Mouse (Mus musculus) heart, embryonic 13.5 days (tissue): Measurements from ENCODE around the gene Snrpg. TPM values are rescaled to one million over a fixed set of nuclear protein-coding genes. Genes with fewer than 3 reads are reported as not detected.
"Not testable (repeated sequence)": the region's sequence is repeated elsewhere in the genome, so short reads cannot be mapped to it uniquely, and the experiment has no call there.

Experiments
- ATAC-seq: fragments of 200-750 bp; cut with Nextera tagmentation; 2 replicates; pipeline ENCODE4 v1.8.0; 2017; ENCODE audit warnings: moderate TSS enrichment; ENCODE audit not compliant: insufficient number of reproducible peaks, low FRiP score, low TSS enrichment; ENCODE audit errors: extremely low read depth
- H3K27ac ChIP-seq: fragments of 300-500 bp; sonication (generic); replicated peaks from 2 replicates; pipeline ENCODE4 v1.5.1; 2015; ENCODE audit warnings: moderate library complexity, mild to moderate bottlenecking, inconsistent platforms
- H3K27me3 ChIP-seq: fragments of 300-500 bp; sonication (generic); replicated peaks from 2 replicates; pipeline ENCODE4 v1.6.1; 2015; ENCODE audit warnings: mild to moderate bottlenecking, inconsistent platforms
- H3K36me3 ChIP-seq: fragments of 300-500 bp; sonication (generic); 2 replicates; pipeline ENCODE4 v1.6.1; 2015; ENCODE audit warnings: mild to moderate bottlenecking, inconsistent platforms
- H3K4me1 ChIP-seq: fragments of 300-500 bp; sonication (generic); 2 replicates; pipeline ENCODE4 v1.6.1; 2015; ENCODE audit warnings: inconsistent platforms
- H3K4me2 ChIP-seq: fragments of 300-500 bp; sonication (generic); 2 replicates; pipeline ENCODE4 v1.6.1; 2015; ENCODE audit warnings: inconsistent platforms, mild to moderate bottlenecking, moderate library complexity
- H3K4me3 ChIP-seq: fragments of 300-500 bp; sonication (generic); 2 replicates; pipeline ENCODE4 v1.5.1; 2015; ENCODE audit warnings: moderate library complexity, mild to moderate bottlenecking, inconsistent platforms
- H3K9ac ChIP-seq: fragments of 300-500 bp; sonication (generic); 2 replicates; pipeline ENCODE4 v1.6.1; 2015; ENCODE audit warnings: inconsistent platforms, mild to moderate bottlenecking, moderate library complexity
- H3K9me3 ChIP-seq: fragments of 300-500 bp; sonication (generic); 2 replicates; pipeline ENCODE4 v1.6.1; 2016; ENCODE audit warnings: inconsistent platforms
- WGBS: fragments of 180-500 bp; shearing (Covaris S2); methylation state at CpG from one replicate; pipeline ENCODE4 v1.1.7; 2015; ENCODE audit warnings: mixed read lengths; 5-methylcytosine and 5-hydroxymethylcytosine counted together
- polyA plus RNA-seq: library from polyadenylated mRNA; unstranded; fragments of >200 nt; fragmentation: Nextera tagmentation; extraction: Ambion mirVana; gene quantifications from 2 replicates; pipeline ENCODE4 v1.2.1, GENCODE M21; 2015

Gene Snrpg
- polyA plus RNA-seq, 1 experiment from 2014 or later: 315 TPM

GRCm38 (mm10) chr6:86368479-86368878 lies 2.6 kb upstream of the Snrpg start:
- peaks cover 33% of the 10 kb centered on the region for H3K4me1 ChIP-seq
- no peak for ATAC-seq
- WGBS: 94% methylated on average over 5 of the region's 5 CpGs
- no peaks in the 10 kb centered on the region for H3K9me3 ChIP-seq
- H3K36me3 ChIP-seq: peaks cover 23% of the 10 kb centered on the region
- H3K27ac ChIP-seq: no peak overlapping the region
- H3K4me3 ChIP-seq: no peak overlapping the region
- H3K4me2 ChIP-seq: no peak overlapping the region
- H3K27me3 ChIP-seq: no peaks in the 10 kb centered on the region
- no peak overlapping the region for H3K9ac ChIP-seq

GRCm38 (mm10) chr6:86370093-86370713 lies 901 bp upstream of the Snrpg start:
- peak overlapping the region; percentile 98 for H3K4me3 ChIP-seq
- peak overlapping the region; percentile 89 for H3K27ac ChIP-seq
- H3K9me3 ChIP-seq: no peaks in the 10 kb centered on the region
- 55% methylated on average over 3 of the region's 3 CpGs for WGBS
- no peak for ATAC-seq
- peaks cover 30% of the 10 kb centered on the region for H3K36me3 ChIP-seq
- peak overlapping the region; percentile 96 for H3K9ac ChIP-seq
- peak overlapping the region; percentile 95 for H3K4me2 ChIP-seq
- H3K4me1 ChIP-seq: peaks cover 33% of the 10 kb centered on the region
- H3K27me3 ChIP-seq: no peaks in the 10 kb centered on the region

GRCm38 (mm10) chr6:86371340-86371911 lies 322 bp downstream of the Snrpg start:
- Histone ChIP-seq H3K9ac (peak overlapping the region; percentile 96), H3K4me1 (peaks cover 28% of the 10 kb centered on the region), H3K4me3 (peak overlapping the region; percentile 98), H3K9me3 (no peaks in the 10 kb centered on the region), H3K27ac (peak overlapping the region; percentile 89), H3K4me2 (peak overlapping the region; percentile 95), H3K27me3 (no peaks in the 10 kb centered on the region), H3K36me3 (peaks cover 35% of the 10 kb centered on the region)
- under 1% methylated on average over 50 of the region's 50 CpGs for WGBS
- ATAC-seq: peak; percentile 90

DNA sequence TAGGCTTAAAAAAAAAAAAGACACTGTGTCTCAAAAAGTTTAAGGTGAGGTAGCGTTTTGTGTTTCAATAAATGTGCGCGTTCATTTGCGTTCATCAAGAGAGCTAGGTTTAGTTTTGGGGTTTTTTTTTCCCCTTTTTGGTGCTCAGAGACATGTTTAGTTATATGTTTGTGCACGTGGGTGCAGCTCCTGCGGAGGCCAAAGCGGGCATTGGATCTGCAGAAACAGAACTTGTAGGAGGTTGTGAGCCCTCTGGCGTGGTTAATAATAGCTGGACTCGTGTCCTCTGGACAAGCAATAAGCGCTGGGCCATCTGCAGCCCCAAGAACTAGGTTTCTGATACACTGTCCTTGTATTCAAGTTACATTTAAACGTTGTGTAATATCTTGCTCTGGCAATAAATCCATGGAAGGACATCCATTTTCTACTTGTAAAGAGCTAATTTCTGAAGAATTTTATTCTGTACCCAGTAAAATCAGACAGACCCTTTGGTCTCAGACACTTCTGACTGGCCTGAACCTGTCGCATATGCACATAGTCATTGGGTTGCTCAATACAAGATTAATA lies 929 bp downstream of the Snrpg start:
- Histone ChIP-seq H3K27ac (peak overlapping the region; percentile 89), H3K9ac (peak overlapping the region; percentile 96), H3K4me1 (peaks cover 21% of the 10 kb centered on the region), H3K4me3 (peak overlapping the region; percentile 98), H3K36me3 (peaks cover 41% of the 10 kb centered on the region), H3K9me3 (no peaks in the 10 kb centered on the region), H3K27me3 (no peaks in the 10 kb centered on the region), H3K4me2 (peak overlapping the region; percentile 95)
- 4% methylated on average over 12 of the region's 12 CpGs for WGBS
- no peak for ATAC-seq

GRCm38 (mm10) chr6:86373556-86373955 lies 2.5 kb downstream of the Snrpg start:
- Histone ChIP-seq H3K27ac (no peak overlapping the region), H3K9me3 (no peaks in the 10 kb centered on the region), H3K4me3 (no peak overlapping the region), H3K4me1 (peaks cover 20% of the 10 kb centered on the region), H3K36me3 (peaks cover 45% of the 10 kb centered on the region), H3K27me3 (no peaks in the 10 kb centered on the region), H3K4me2 (no peak overlapping the region), H3K9ac (no peak overlapping the region)
- WGBS: 93% methylated on average over 6 of the region's 6 CpGs
- no peak for ATAC-seq

DNA sequence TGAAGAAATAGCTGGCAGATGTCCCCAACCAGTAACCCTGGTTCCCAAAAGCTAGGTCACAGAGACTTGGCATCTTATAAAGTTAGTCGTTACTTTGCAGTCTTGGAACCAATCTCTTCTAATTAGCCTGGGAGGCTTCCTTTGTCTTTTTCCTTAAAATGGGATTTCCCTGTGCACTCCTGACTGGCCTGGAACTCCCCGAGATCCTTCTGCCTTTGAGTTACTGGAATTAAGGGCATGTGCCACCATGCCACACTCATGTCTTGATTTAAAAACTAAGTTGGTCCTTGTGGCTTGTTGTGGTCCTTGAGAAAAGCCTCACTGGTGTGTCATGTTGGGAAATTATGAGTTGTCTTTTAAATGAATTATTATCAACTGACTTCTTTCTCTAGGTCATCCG lies 7.2 kb downstream of the Snrpg start:
- 80% methylated on average over 3 of the region's 3 CpGs for WGBS
- no peaks in the 10 kb centered on the region for H3K9me3 ChIP-seq
- no peak overlapping the region for H3K4me2 ChIP-seq
- H3K27me3 ChIP-seq: no peaks in the 10 kb centered on the region
- H3K4me3 ChIP-seq: no peak overlapping the region
- H3K27ac ChIP-seq: no peak overlapping the region
- peaks cover 49% of the 10 kb centered on the region for H3K36me3 ChIP-seq
- no peak for ATAC-seq
- H3K4me1 ChIP-seq: no peaks in the 10 kb centered on the region; the same call in 1 of the 2 replicates
- no peak overlapping the region for H3K9ac ChIP-seq

DNA sequence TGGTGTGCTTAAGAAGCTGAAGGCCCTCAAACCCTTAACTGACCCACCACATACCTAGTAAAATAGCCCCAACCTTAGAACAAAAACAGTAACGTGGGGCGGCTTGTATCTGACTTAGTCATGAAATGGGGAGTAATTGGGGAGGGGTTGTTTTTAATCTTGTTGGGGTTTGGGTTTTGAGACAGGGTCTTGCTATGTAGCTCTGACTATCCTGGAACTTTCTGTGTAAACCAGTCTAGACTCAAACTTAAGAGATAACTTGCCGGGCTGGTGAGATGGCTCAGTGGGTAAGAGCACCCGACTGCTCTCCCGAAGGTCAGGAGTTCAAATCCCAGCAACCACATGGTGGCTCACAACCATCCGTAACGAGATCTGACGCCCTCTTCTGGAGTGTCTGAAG lies 9.0 kb downstream of the Snrpg start:
- H3K27me3 ChIP-seq, ATAC-seq, H3K4me2 ChIP-seq, H3K9ac ChIP-seq, H3K4me3 ChIP-seq, H3K9me3 ChIP-seq, H3K27ac ChIP-seq, H3K4me1 ChIP-seq: not testable (repeated sequence)
- WGBS: 65% methylated on average over 8 of the region's 8 CpGs
- H3K36me3 ChIP-seq: peaks cover 42% of the 10 kb centered on the region

GRCm38 (mm10) chr6:86382551-86382950 lies 11.4 kb downstream of the Snrpg start:
- peaks cover 39% of the 10 kb centered on the region for H3K36me3 ChIP-seq
- H3K4me1 ChIP-seq: no peaks in the 10 kb centered on the region
- H3K9me3 ChIP-seq: no peaks in the 10 kb centered on the region
- no peaks in the 10 kb centered on the region for H3K27me3 ChIP-seq
- ATAC-seq: no peak
- H3K4me3 ChIP-seq: no peak overlapping the region
- H3K27ac ChIP-seq: no peak overlapping the region
- no peak overlapping the region for H3K9ac ChIP-seq
- no peak overlapping the region for H3K4me2 ChIP-seq

DNA sequence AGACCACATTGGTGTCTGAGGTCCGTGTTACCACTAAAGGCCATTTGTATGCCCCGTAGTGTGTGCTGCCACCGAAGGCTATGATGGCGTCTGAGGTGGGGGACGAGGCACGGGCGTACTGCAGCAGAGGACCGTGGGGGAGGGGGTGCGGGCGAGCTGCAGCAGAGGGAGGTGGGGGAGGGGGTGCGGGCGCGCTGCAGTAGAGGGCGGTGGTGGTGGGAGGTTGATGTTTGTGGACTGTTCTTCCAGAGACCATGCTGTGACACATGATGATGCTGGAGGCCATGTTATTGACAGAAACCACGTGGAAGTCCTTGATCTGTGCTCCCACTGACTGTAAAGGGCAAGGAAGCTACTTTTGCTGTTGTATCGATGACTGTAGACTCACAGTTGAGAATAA lies 12.3 kb downstream of the Snrpg start:
- Histone ChIP-seq H3K9me3 (no peaks in the 10 kb centered on the region), H3K4me1 (no peaks in the 10 kb centered on the region), H3K36me3 (peaks cover 39% of the 10 kb centered on the region), H3K4me2 (no peak overlapping the region), H3K9ac (no peak overlapping the region), H3K4me3 (no peak overlapping the region), H3K27me3 (no peaks in the 10 kb centered on the region), H3K27ac (no peak overlapping the region)
- 38% methylated on average over 16 of the region's 16 CpGs for WGBS
- no peak for ATAC-seq

GRCm38 (mm10) chr6:86384692-86385091 lies 13.6 kb downstream of the Snrpg start:
- 47% methylated on average over 4 of the region's 4 CpGs for WGBS
- no peak for ATAC-seq
- H3K36me3 ChIP-seq: peaks cover 39% of the 10 kb centered on the region

DNA sequence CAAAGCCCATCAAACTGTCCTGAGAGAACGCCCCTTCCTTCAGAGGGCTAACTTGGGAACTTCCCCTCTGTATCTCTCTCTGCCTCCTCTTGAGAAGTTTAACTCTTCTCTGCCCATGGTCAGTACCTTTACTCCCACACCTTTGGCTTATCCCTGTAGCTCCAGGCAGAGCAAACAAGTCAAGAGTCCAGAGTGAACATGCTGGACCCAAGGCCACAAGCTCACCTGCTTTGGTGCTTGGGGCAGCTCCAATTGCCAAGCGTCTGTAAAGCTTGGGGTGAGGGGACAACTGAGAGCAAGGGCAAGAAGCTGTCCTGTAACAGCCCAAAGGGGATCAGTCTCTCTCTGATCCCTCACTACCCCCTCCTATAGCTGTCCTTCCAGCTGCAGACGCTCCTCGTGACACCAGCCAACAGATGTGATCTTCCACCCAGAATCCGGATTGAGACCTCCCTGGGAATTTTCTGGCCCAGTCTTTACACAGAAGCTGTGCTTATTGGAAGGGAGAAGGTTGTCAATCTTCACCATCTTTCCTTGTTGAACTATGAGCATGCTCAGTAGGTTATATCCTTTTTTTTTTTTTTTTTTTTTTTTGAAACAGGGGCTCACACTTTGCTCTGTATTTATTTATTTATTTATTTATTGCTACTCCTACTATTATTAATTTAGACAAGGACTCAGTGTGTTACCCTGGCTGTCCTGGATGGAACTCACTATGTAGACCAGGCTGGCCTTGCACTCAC lies 14.4 kb downstream of the Snrpg start:
- Histone ChIP-seq H3K4me1 (no peaks in the 10 kb centered on the region), H3K4me3 (no peak overlapping the region), H3K9ac (no peak overlapping the region), H3K9me3 (no peaks in the 10 kb centered on the region), H3K27ac (no peak overlapping the region), H3K36me3 (peaks cover 44% of the 10 kb centered on the region), H3K4me2 (no peak overlapping the region), H3K27me3 (no peaks in the 10 kb centered on the region)
- ATAC-seq: no peak
- 65% methylated on average over 5 of the region's 5 CpGs for WGBS

More at GRCm38 (mm10) chr6:86384692-86385091, 13.6 kb downstream of the Snrpg start:
- Histone ChIP-seq H3K4me3 (no peak overlapping the region), H3K9ac (no peak overlapping the region), H3K4me1 (no peaks in the 10 kb centered on the region), H3K27me3 (no peaks in the 10 kb centered on the region), H3K4me2 (no peak overlapping the region), H3K9me3 (no peaks in the 10 kb centered on the region), H3K27ac (no peak overlapping the region)
